Mouse (Mus musculus) limb, embryonic 12.5 days (tissue): ENCODE measurements at regions not wholly inside any gene's neighbourhood (a gene's known extent, or its start where the extent isn't known, plus 50 kb on each side); places are given as distances from the start of the nearest gene placed in this dataset.

Experiments used
- ATAC-seq: fragments of 200-750 bp; cut with Nextera tagmentation; 2 replicates; pipeline ENCODE4 v1.8.0; 2017; ENCODE audit warnings: low read depth, moderate TSS enrichment; ENCODE audit not compliant: insufficient number of reproducible peaks, insufficient read depth, low FRiP score, low TSS enrichment
- H3K27ac ChIP-seq: fragments of 300-500 bp; sonication (generic); 2 replicates; pipeline ENCODE4 v1.5.1; 2016; ENCODE audit warnings: mild to moderate bottlenecking, moderate library complexity
- H3K27me3 ChIP-seq: fragments of 300-500 bp; sonication (generic); 2 replicates; pipeline ENCODE4 v1.6.1; 2016; ENCODE audit warnings: mild to moderate bottlenecking, moderate library complexity
- H3K36me3 ChIP-seq: fragments of 300-500 bp; sonication (generic); 2 replicates; pipeline ENCODE4 v1.6.1; 2016; ENCODE audit warnings: mild to moderate bottlenecking, moderate library complexity
- H3K4me1 ChIP-seq: fragments of 300-500 bp; sonication (generic); replicated peaks from 2 replicates; pipeline ENCODE4 v1.6.1; 2016
- H3K4me2 ChIP-seq: fragments of 300-500 bp; sonication (generic); 2 replicates; pipeline ENCODE4 v1.6.1; 2016; ENCODE audit warnings: mild to moderate bottlenecking, moderate library complexity
- H3K4me3 ChIP-seq: fragments of 300-500 bp; sonication (generic); replicated peaks from 2 replicates; pipeline ENCODE4 v1.5.1; 2016; ENCODE audit warnings: mild to moderate bottlenecking
- H3K9ac ChIP-seq: fragments of 300-500 bp; sonication (generic); replicated peaks from 2 replicates; pipeline ENCODE4 v1.6.1; 2016; ENCODE audit warnings: mild to moderate bottlenecking, moderate library complexity
- H3K9me3 ChIP-seq: fragments of 300-500 bp; sonication (generic); 2 replicates; pipeline ENCODE4 v1.6.1; 2016; ENCODE audit warnings: mild to moderate bottlenecking, moderate library complexity
- WGBS: fragments of 180-500 bp; shearing (Covaris S2); methylation state at CpG from one replicate; pipeline ENCODE4 v1.1.7; 2016; 5-methylcytosine and 5-hydroxymethylcytosine counted together

GRCm38 (mm10) chr11:23131632-23132031, 124.2 kb upstream of the Xpo1 start:
- Histone ChIP-seq H3K36me3 (no peaks in the 10 kb centered on the region), H3K27ac (no peak overlapping the region), H3K4me1 (no peaks in the 10 kb centered on the region), H3K4me3 (no peak overlapping the region), H3K4me2 (no peak overlapping the region), H3K9ac (no peak overlapping the region), H3K9me3 (0 out of 2 replicates have a peak, but pooled peaks cover 4% of the 10 kb centered on the region), H3K27me3 (no peaks in the 10 kb centered on the region)
- 78% methylated on average over 1 of the region's 1 CpGs for WGBS
- no peak for ATAC-seq

DNA sequence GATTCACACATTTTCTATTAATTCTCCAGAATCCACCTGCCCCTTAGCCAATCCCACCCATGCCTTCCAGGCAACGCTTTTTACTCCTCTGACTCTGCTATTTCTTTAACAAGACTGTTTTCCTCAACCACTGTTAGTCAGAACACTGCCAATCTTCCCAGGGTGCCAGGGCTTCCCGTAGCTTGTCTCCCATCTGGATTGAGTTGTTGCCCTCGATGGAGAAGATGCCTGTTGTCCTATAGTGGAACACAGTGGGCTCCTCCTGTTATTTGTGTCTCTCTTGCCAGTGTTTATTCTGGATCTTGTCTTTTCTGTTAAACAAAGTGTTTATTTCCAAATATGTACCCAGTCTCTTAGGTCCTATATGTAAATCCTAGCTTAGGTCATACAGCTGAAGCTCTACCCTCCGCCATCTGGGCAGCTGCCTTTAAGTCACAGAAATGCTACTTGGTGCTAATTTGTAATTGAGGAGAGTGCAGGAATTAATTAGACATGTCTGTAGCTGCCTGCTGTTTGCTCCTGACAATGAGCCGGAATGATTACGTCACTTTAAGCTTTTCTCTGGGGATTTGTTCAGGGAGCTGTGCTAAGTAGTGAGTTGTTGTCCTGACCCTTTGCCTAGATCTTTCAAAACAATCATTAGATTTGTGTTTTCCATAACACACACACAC, 115.3 kb upstream of the Xpo1 start:
- Histone ChIP-seq H3K36me3 (no peaks in the 10 kb centered on the region), H3K4me2 (no peak overlapping the region), H3K9ac (no peak overlapping the region), H3K9me3 (no peaks in the 10 kb centered on the region), H3K27ac (no peak overlapping the region), H3K4me3 (no peak overlapping the region), H3K4me1 (no peaks in the 10 kb centered on the region), H3K27me3 (no peaks in the 10 kb centered on the region)
- 52% methylated on average over 6 of the region's 6 CpGs for WGBS
- no peak for ATAC-seq

DNA sequence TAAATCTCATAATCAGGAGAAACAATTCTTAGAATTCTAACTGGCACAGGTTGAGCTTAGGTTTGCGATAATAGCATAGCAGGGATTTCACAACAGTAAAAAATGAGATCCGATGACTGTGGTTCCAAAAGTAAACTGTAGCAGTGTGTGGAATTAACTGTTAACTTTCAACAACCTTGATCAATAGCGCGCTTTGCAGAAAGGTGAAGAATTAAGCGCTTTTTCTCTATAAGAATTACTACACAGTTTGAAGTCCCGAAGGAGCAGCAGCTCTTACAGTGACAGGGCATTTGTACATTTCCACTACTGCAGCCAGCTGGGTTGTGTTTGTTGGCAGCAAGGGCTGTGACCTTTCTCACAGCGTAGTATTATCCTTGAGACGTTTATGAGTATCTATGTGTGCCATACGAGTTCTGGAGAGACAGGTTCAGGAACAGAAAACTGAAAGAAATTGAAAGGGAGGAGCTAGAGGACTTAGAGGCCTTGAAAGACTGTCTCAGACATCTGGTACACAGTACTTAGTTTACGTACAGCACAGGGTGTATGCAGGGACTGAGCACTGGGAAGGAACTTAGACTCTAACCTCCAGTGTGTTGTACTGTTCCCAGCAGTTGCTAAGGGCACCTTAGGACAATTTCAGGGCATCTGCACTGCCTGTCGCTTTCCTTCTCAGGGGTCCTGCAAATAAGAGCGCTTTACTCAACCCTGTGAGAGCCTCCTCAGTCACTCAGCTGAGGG, 114.6 kb upstream of the Xpo1 start:
- ATAC-seq: no peak
- H3K9ac ChIP-seq: no peak overlapping the region
- no peaks in the 10 kb centered on the region for H3K36me3 ChIP-seq
- no peaks in the 10 kb centered on the region for H3K4me1 ChIP-seq
- WGBS: 57% methylated on average over 12 of the region's 12 CpGs
- H3K9me3 ChIP-seq: no peaks in the 10 kb centered on the region
- no peaks in the 10 kb centered on the region for H3K27me3 ChIP-seq
- no peak overlapping the region for H3K4me2 ChIP-seq
- no peak overlapping the region for H3K4me3 ChIP-seq
- no peak overlapping the region for H3K27ac ChIP-seq

- WGBS: 91% methylated on average over 8 of the region's 8 CpGs
- H3K36me3 ChIP-seq: no peaks in the 10 kb centered on the region
- no peaks in the 10 kb centered on the region for H3K27me3 ChIP-seq
- H3K9ac ChIP-seq: no peak overlapping the region
- no peak overlapping the region for H3K27ac ChIP-seq
- H3K4me1 ChIP-seq: no peaks in the 10 kb centered on the region
- no peak overlapping the region for H3K4me2 ChIP-seq
- ATAC-seq: no peak
- H3K9me3 ChIP-seq: no peaks in the 10 kb centered on the region
- H3K4me3 ChIP-seq: no peak overlapping the region
Observed at GRCm38 (mm10) chr11:23148048-23148596, 107.7 kb upstream of the Xpo1 start.

- no peaks in the 10 kb centered on the region for H3K9me3 ChIP-seq
- no peak overlapping the region for H3K4me2 ChIP-seq
- 0 out of 2 replicates have a peak, but pooled peaks have one; percentile 70 for ATAC-seq
- no peaks in the 10 kb centered on the region for H3K4me1 ChIP-seq
- WGBS: 62% methylated on average over 5 of the region's 5 CpGs
- no peak overlapping the region for H3K27ac ChIP-seq
- no peaks in the 10 kb centered on the region for H3K27me3 ChIP-seq
- H3K36me3 ChIP-seq: no peaks in the 10 kb centered on the region
- H3K9ac ChIP-seq: no peak overlapping the region
- H3K4me3 ChIP-seq: no peak overlapping the region
Observed at GRCm38 (mm10) chr11:23149556-23150244, 106.1 kb upstream of the Xpo1 start.

GRCm38 (mm10) chr11:23154851-23155250, 101.0 kb upstream of the Xpo1 start:
- Histone ChIP-seq H3K27me3 (no peaks in the 10 kb centered on the region), H3K4me1 (no peaks in the 10 kb centered on the region), H3K4me2 (no peak overlapping the region), H3K27ac (no peak overlapping the region), H3K4me3 (no peak overlapping the region), H3K9ac (no peak overlapping the region), H3K9me3 (no peaks in the 10 kb centered on the region), H3K36me3 (no peaks in the 10 kb centered on the region)
- WGBS: 80% methylated on average over 1 of the region's 1 CpGs
- no peak for ATAC-seq

GRCm38 (mm10) chr11:23168546-23169218, 87.2 kb upstream of the Xpo1 start:
- Histone ChIP-seq H3K4me3 (no peak overlapping the region), H3K27me3 (no peaks in the 10 kb centered on the region), H3K27ac (no peak overlapping the region), H3K36me3 (no peaks in the 10 kb centered on the region), H3K4me2 (no peak overlapping the region), H3K9ac (no peak overlapping the region), H3K4me1 (no peaks in the 10 kb centered on the region), H3K9me3 (no peaks in the 10 kb centered on the region)
- WGBS: 78% methylated on average over 12 of the region's 12 CpGs
- no peak for ATAC-seq

- no peak overlapping the region for H3K4me3 ChIP-seq
- ATAC-seq: no peak
- no peak overlapping the region for H3K9ac ChIP-seq
- H3K9me3 ChIP-seq: no peaks in the 10 kb centered on the region
- H3K27me3 ChIP-seq: no peaks in the 10 kb centered on the region
- no peak overlapping the region for H3K4me2 ChIP-seq
- H3K27ac ChIP-seq: no peak overlapping the region
- H3K36me3 ChIP-seq: no peaks in the 10 kb centered on the region
- H3K4me1 ChIP-seq: no peaks in the 10 kb centered on the region
- WGBS: 71% methylated on average over 3 of the region's 3 CpGs
Observed at GRCm38 (mm10) chr11:23169742-23170428, 86.0 kb upstream of the Xpo1 start.

- 49% methylated on average over 2 of the region's 2 CpGs for WGBS
- H3K4me1 ChIP-seq: no peaks in the 10 kb centered on the region
- no peak overlapping the region for H3K9ac ChIP-seq
- H3K4me2 ChIP-seq: no peak overlapping the region
- H3K9me3 ChIP-seq: no peaks in the 10 kb centered on the region
- no peaks in the 10 kb centered on the region for H3K36me3 ChIP-seq
- H3K27me3 ChIP-seq: no peaks in the 10 kb centered on the region
- H3K4me3 ChIP-seq: no peak overlapping the region
- no peak for ATAC-seq
- no peak overlapping the region for H3K27ac ChIP-seq
Observed at GRCm38 (mm10) chr11:23170813-23171212, 85.0 kb upstream of the Xpo1 start.

DNA sequence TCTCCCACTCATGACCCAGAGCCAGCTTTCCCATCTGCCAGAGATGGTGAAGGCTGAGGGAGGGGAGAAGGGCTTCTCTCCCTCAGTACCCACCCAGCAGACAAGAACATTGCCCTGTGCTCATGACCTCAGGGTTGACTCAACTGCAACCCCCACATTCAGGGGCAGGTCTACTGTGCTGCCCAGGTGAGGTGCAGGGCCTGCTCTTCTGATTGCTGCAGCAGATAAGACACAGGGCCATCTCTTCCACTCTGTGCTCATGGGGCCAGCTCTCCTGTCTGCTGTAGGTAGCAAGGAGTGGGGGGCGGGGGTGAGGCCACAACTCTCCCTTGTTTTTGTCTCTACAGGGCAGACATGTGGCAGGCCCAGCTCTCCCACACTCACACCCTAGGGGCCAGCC, 84.1 kb upstream of the Xpo1 start:
- Histone ChIP-seq H3K27ac (no peak overlapping the region), H3K4me3 (no peak overlapping the region), H3K36me3 (no peaks in the 10 kb centered on the region), H3K9me3 (no peaks in the 10 kb centered on the region), H3K4me1 (no peaks in the 10 kb centered on the region), H3K27me3 (no peaks in the 10 kb centered on the region), H3K4me2 (no peak overlapping the region), H3K9ac (no peak overlapping the region)
- ATAC-seq: no peak
- WGBS: 92% methylated on average over 1 of the region's 1 CpGs
